15 mouse cellular contexts compared by ENCODE assay signal in genomic region chr2:173791904-173792757, GRCm38 (mm10). TPM values are rescaled to one million over a fixed set of nuclear protein-coding genes. Genes with fewer than 3 reads are reported as not detected.
A peak's percentile ranks its signal among the peaks of the same experiment; 100 is the strongest.
DNase-seq lines count a peak whose midpoint lies in the region; ATAC-seq and TF ChIP-seq lines count a peak whose summit lies in the region.
"Had no signal": no experiment of that assay in that cellular context is flagged by ENCODE, and none has a peak within 500 bp of the region (broad histone marks: within the 10 kb centered on the region; RNA-seq: fewer than 3 reads in every experiment).

No protein-coding gene starts in this region.

- DNase-seq in neural tube, embryonic 10.5 days (ENCODE audit: extremely low spot score, low spot score): no peak
- DNase-seq in stomach, postnatal 0 days (ENCODE audit: low spot score): peak; percentile 12
- DNase-seq in kidney, adult 9 months: no peak
- DNase-seq in gastrocnemius, postnatal 25 days: no peak
- DNase-seq: adrenal gland, adult 8-10 months; cerebellum, adult 9-11 months; gastrocnemius, adult 2 months had no signal

- no peaks in the 10 kb centered on the region for H3K27me3 ChIP-seq in neural tube, embryonic 12.5 days (replicated peaks)
- no peaks in the 10 kb centered on the region for H3K27me3 ChIP-seq in forebrain, embryonic 16.5 days (replicated peaks; ENCODE audit: control insufficient read depth, insufficient read depth, low read length)
- H3K27me3 ChIP-seq in midbrain, embryonic 12.5 days: no peaks in the 10 kb centered on the region
- H3K27me3 ChIP-seq in stomach, postnatal 0 days (ENCODE audit: control insufficient read depth, insufficient read depth, low read length): no peaks in the 10 kb centered on the region
- H3K27me3 ChIP-seq: lung, embryonic 15.5 days had no signal

- H3K4me3 ChIP-seq in neural tube, embryonic 12.5 days: no peak overlapping the region
- no peak overlapping the region for H3K4me3 ChIP-seq in forebrain, embryonic 16.5 days (replicated peaks; ENCODE audit: low read length)
- no peak overlapping the region for H3K4me3 ChIP-seq in midbrain, embryonic 12.5 days
- no peak overlapping the region for H3K4me3 ChIP-seq in stomach, postnatal 0 days (ENCODE audit: low read depth, low read length)
- H3K4me3 ChIP-seq: gastrocnemius, adult 2 months; lung, embryonic 15.5 days had no signal

- WGBS in neural tube, embryonic 12.5 days: 65% methylated on average over 20 of the region's 20 CpGs
- WGBS in forebrain, embryonic 16.5 days: 56% methylated on average over 20 of the region's 20 CpGs
- WGBS in midbrain, embryonic 12.5 days: 58% methylated on average over 20 of the region's 20 CpGs
- 83% methylated on average over 20 of the region's 20 CpGs for WGBS in stomach, postnatal 0 days

- no peak for TF ChIP-seq CTCF in stomach, postnatal 0 days (IDR thresholded peaks at IDR 0.05; ENCODE audit: low read depth)

- TF ChIP-seq EP300 in stomach, postnatal 0 days (optimal IDR thresholded peaks at IDR 0.05): no peak

- ATAC-seq in neural tube, embryonic 12.5 days (ENCODE audit: low FRiP score, low read depth): peak; percentile 19; the same call in 1 of the 2 replicates
- peak; percentile 9; the same call in 1 of the 2 replicates for ATAC-seq in forebrain, embryonic 16.5 days
- ATAC-seq in midbrain, embryonic 12.5 days (ENCODE audit: low FRiP score, low read depth): peak; percentile 14
- no peak for ATAC-seq in stomach, postnatal 0 days (ENCODE audit: low FRiP score, low TSS enrichment)
- ATAC-seq: CD4-positive, CD25-positive, alpha-beta regulatory T cell, adult 4 months; intestine, embryonic 16.5 days had no signal

- no peak overlapping the region for H3K27ac ChIP-seq in neural tube, embryonic 12.5 days
- H3K27ac ChIP-seq in forebrain, embryonic 16.5 days (ENCODE audit: low read length): no peak overlapping the region
- peak overlapping the region; percentile 47 for H3K27ac ChIP-seq in midbrain, embryonic 12.5 days (replicated peaks)
- H3K27ac ChIP-seq in stomach, postnatal 0 days (replicated peaks): no peak overlapping the region
- H3K27ac ChIP-seq: gastrocnemius, adult 2 months; lung, embryonic 15.5 days had no signal

- no peak overlapping the region for H3K4me2 ChIP-seq in neural tube, embryonic 12.5 days (replicated peaks)
- H3K4me2 ChIP-seq in forebrain, embryonic 16.5 days (ENCODE audit: low read length): no peak overlapping the region
- no peak overlapping the region for H3K4me2 ChIP-seq in midbrain, embryonic 12.5 days (replicated peaks)
- no peak overlapping the region for H3K4me2 ChIP-seq in stomach, postnatal 0 days (replicated peaks; ENCODE audit: low read depth)
- H3K4me2 ChIP-seq: heart, embryonic 11.5 days; liver, embryonic 11.5 days; lung, embryonic 15.5 days had no signal

- H3K36me3 ChIP-seq in neural tube, embryonic 12.5 days: no peaks in the 10 kb centered on the region
- no peaks in the 10 kb centered on the region for H3K36me3 ChIP-seq in forebrain, embryonic 16.5 days (ENCODE audit: control insufficient read depth, insufficient read depth)
- H3K36me3 ChIP-seq in midbrain, embryonic 12.5 days: no peaks in the 10 kb centered on the region
- no peaks in the 10 kb centered on the region for H3K36me3 ChIP-seq in stomach, postnatal 0 days (ENCODE audit: control insufficient read depth, insufficient read depth, low read length)
- H3K36me3 ChIP-seq: lung, embryonic 15.5 days had no signal

- H3K4me1 ChIP-seq in neural tube, embryonic 12.5 days: peaks cover 51% of the 10 kb centered on the region
- H3K4me1 ChIP-seq in forebrain, embryonic 16.5 days (replicated peaks; ENCODE audit: control insufficient read depth, insufficient read depth, low read length): peaks cover 26% of the 10 kb centered on the region
- peaks cover 49% of the 10 kb centered on the region for H3K4me1 ChIP-seq in midbrain, embryonic 12.5 days
- peaks cover 5% of the 10 kb centered on the region; the same call in 1 of the 2 replicates for H3K4me1 ChIP-seq in stomach, postnatal 0 days (replicated peaks; ENCODE audit: control insufficient read depth, insufficient read depth)

- H3K9me3 ChIP-seq in neural tube, embryonic 12.5 days: no peaks in the 10 kb centered on the region
- no peaks in the 10 kb centered on the region for H3K9me3 ChIP-seq in forebrain, embryonic 16.5 days (ENCODE audit: control insufficient read depth, low read length)
- no peaks in the 10 kb centered on the region for H3K9me3 ChIP-seq in midbrain, embryonic 12.5 days
- H3K9me3 ChIP-seq in stomach, postnatal 0 days (ENCODE audit: control insufficient read depth, low read length): no peaks in the 10 kb centered on the region
- H3K9me3 ChIP-seq: lung, embryonic 15.5 days had no signal

- no peak overlapping the region for H3K9ac ChIP-seq in neural tube, embryonic 12.5 days
- no peak overlapping the region for H3K9ac ChIP-seq in forebrain, embryonic 16.5 days (replicated peaks; ENCODE audit: low read depth, low read length)
- no peak overlapping the region for H3K9ac ChIP-seq in midbrain, embryonic 12.5 days (replicated peaks)
- no peak overlapping the region for H3K9ac ChIP-seq in stomach, postnatal 0 days (ENCODE audit: low read length)
- H3K9ac ChIP-seq: lung, embryonic 15.5 days had no signal

RNA-seq across cellular contexts. Expression of gene Vapb, which starts 54.8 kb away (rescaled TPM):
- polyA plus RNA-seq in neural tube, embryonic 12.5 days (2016; fragmentation: Nextera tagmentation; extraction: Ambion mirVana): 15.7 and 19.1 TPM in 2 replicates
- polyA plus RNA-seq in forebrain, embryonic 16.5 days (2015; fragmentation: Nextera tagmentation; extraction: Ambion mirVana): 14.4 and 20.3 TPM in 2 replicates
- 11.0 and 14.8 TPM in 2 replicates for polyA plus RNA-seq in midbrain, embryonic 12.5 days (2016; fragmentation: Nextera tagmentation; extraction: Ambion mirVana)
- polyA plus RNA-seq in stomach, postnatal 0 days (2015; fragmentation: Nextera tagmentation; extraction: Ambion mirVana): 11.1 and 13.1 TPM in 2 replicates
- 100 to 1,000 TPM; 149 to 155 TPM for total RNA-seq in gastrocnemius, postnatal 25 days (2021)
